Mouse (Mus musculus) yolk sac, embryonic 10.5 days (tissue): ENCODE results near the gene Zscan20.
"Not testable (repeated sequence)": the region's sequence is repeated elsewhere in the genome, so short reads cannot be mapped to it uniquely, and the experiment has no call there.

Experiments used
- DNase-seq: peaks from one replicate; pipeline ENCODE4 v3.0.0-alpha.2; 2017; ENCODE audit warnings: low spot score

The Zscan20 gene

DNA sequence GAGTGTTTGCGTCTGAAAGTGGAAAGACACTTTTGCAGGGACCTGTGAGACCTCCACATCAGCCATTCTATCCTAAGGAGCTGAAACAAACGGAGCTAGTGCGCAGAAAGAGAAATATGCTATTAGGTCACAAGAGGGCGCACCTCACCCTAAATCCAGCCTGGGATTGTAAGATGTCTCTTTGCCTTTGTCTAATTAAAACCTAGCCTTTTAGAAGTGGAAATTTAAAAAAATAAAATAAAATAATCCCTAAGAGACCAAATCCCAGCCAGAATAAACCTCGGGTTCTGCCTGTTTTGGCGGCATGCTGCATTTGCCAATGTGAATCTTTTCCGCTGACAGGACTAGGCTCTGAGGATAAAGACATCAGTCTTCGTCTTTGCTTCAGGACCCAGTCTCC lies 3.4 kb upstream of the Zscan20 start:
- DNase-seq = peak; percentile 42

DNA sequence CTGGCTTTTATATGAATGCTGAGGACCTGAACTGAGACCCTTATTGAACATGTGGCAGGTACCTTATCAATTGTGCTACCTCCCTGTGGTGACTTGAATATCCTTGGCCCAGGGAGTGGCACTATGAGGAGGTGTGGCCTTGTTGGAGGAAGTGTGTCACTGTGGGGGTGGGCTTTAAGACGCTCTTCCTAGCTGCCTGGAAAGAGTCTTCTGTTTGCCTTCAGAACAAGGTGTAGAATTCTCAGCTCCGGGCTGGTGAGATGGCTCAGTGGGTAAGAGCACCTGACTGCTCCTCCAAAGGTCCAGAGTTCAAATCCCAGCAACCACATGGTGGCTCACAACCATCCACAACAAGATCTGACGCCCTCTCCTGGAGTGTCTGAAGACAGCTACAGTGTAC lies 1.8 kb upstream of the Zscan20 start:
- not testable (repeated sequence) for DNase-seq

- no peak for DNase-seq
Measured at GRCm38 (mm10) chr4:128610706-128611105, 808 bp upstream of the Zscan20 start.

- peak; percentile 40 for DNase-seq
Measured at GRCm38 (mm10) chr4:128609276-128609924, 498 bp downstream of the Zscan20 start.

DNA sequence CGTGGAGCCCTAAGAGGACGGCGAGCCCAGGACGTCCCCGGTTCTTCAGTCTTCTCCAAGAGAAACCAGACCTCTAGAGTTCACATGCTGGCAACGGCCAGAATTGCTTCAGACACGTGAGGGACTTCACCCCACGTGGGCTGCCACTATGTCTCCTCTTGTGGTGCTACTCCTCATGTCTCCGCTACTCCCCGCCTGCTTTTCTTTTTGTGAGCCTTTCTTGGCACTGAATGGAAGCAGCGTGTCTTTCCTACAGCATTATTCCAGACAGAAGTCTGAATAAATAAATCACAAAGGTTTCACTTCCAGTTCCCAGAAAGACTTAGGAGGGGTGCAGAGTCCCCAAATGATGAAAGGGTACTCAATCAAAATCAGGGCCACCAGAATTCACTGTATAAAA lies 2.2 kb downstream of the Zscan20 start:
- no peak for DNase-seq

- DNase-seq = no peak
Measured at GRCm38 (mm10) chr4:128606586-128606985, 3.3 kb downstream of the Zscan20 start.

GRCm38 (mm10) chr4:128597801-128598560 lies 11.9 kb downstream of the Zscan20 start:
- DNase-seq = no peak

- DNase-seq = no peak
Measured at GRCm38 (mm10) chr4:128594062-128594461, 15.8 kb downstream of the Zscan20 start.

DNA sequence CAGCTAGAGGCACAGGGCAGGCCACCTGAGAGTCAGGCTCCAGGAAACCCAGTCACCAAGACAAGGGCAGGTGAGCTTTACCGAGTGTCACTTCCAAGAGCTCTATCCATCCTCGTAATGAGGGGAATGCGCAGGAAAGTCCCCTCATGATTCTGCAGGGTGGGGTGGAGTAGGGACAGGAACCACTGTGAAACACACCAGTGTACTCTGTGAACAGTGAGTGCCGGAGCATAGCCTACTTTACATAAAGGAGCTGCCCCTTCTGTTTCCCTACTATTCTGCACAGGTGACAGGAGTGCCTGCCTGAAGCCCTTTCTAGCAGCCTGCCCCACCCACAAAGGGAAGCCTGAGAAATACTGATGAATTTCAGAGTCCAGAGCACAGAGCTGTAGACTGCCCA lies 16.6 kb downstream of the Zscan20 start:
- no peak for DNase-seq

DNA sequence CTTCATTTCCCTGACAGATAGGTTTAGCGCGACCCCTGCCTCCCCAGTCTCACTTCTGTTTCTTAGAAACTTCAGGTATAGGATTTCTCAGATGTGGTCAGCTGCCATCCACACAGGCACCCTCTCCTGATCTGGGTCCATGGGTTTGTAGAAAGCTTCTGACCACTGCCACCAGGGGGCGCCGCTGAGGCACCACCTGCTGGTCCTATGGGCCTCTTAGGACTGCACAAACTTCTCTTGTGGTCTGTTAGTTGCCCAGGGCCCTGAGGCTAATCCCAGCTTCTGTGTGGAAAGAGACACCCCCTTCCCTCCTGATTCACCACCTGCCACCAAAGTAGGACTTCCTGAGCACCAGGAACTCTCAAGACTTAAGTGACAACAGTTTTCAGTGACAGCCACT lies 30.7 kb downstream of the Zscan20 start:
- no peak for DNase-seq

DNA sequence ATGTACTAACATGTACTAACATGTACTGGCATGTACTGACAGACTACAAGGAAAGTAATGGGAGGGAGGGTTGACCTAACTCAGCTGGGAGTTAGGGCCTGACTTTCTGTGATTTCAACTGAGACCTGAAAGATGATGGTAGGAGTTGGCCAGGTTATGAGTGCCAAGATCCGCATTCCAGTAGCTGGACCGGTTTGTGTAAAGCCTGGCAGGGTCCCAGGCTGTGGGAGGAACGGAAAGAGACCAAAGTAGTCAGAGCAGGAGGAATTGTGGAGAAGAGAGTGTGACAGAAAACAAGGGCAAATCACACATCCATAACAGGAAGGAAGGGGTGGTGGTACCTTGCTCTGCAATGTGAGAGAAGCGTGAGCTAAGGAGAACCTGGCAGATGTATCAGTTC lies 34.1 kb downstream of the Zscan20 start:
- no peak for DNase-seq

- DNase-seq = no peak
Measured at GRCm38 (mm10) chr4:128560327-128560726, 49.6 kb downstream of the Zscan20 start.

GRCm38 (mm10) chr4:128554198-128554597 lies 55.7 kb downstream of the Zscan20 start:
- no peak for DNase-seq

GRCm38 (mm10) chr4:128550756-128551155 lies 59.1 kb downstream of the Zscan20 start:
- DNase-seq = no peak

GRCm38 (mm10) chr4:128543956-128544486 lies 65.9 kb downstream of the Zscan20 start:
- DNase-seq = not testable (repeated sequence)

GRCm38 (mm10) chr4:128543378-128543777 lies 66.5 kb downstream of the Zscan20 start:
- no peak for DNase-seq
